In the genomic region with DNA sequence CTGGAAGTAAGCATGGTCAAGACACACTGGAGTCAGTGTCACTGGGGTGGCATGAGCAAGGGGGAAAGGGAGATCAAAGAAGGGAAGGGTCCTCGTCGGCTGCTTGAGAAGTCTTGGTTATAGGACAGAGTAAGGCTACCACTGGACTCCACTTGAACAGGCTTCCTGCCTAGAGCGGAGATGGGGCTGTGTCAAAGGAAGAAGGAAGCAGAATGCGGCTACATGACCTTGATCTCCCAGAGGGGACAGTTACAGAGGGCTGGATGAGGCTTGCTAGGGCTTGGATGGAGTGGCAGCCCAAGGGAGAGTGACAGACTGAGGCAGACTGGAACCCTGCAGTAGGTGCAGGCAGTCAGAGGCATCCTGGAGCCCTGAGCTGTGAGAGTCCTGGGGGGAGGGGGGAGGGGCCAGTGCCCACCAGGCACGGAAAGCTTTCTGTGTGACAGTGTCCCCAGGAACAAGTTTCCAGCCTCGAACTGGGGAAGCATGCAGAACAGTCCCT, we compare ENCODE assay signal across 18 mouse cellular contexts. TPM values are rescaled to one million over a fixed set of nuclear protein-coding genes. Genes with fewer than 3 reads are reported as not detected.
DNase-seq lines count a peak whose midpoint lies in the region; ATAC-seq lines count a peak whose summit lies in the region.
"Had no signal": no experiment of that assay in that cellular context is flagged by ENCODE, and none has a peak within 500 bp of the region (broad histone marks: within the 10 kb centered on the region; RNA-seq: fewer than 3 reads in every experiment).

No protein-coding gene starts in this region.

- no peaks in the 10 kb centered on the region for H3K36me3 ChIP-seq in heart, embryonic 12.5 days
- no peaks in the 10 kb centered on the region for H3K36me3 ChIP-seq in liver, embryonic 16.5 days (ENCODE audit: control insufficient read depth, insufficient read depth)
- H3K36me3 ChIP-seq in liver, embryonic 11.5 days (ENCODE audit: control insufficient read depth, insufficient read depth, low read length): no peaks in the 10 kb centered on the region
- H3K36me3 ChIP-seq: embryonic facial prominence, embryonic 12.5 days; kidney, embryonic 15.5 days; liver, embryonic 15.5 days; stomach, embryonic 15.5 days had no signal

- no peak for ATAC-seq in heart, embryonic 12.5 days (ENCODE audit: insufficient number of reproducible peaks, low FRiP score)
- ATAC-seq in liver, embryonic 16.5 days (ENCODE audit: low read depth): no peak
- ATAC-seq in liver, embryonic 11.5 days (replicated peaks; ENCODE audit: low FRiP score): no peak

- DNase-seq in adrenal gland, adult 2 months: peak; percentile 17
- no peak for DNase-seq in adrenal gland, adult 18-20 months (ENCODE audit: low spot score in 2 of 2)
- DNase-seq in heart, postnatal 4 days: no peak
- no peak for DNase-seq in liver, embryonic 11.5 days (ENCODE audit: low spot score)
- no peak for DNase-seq in thymus, postnatal 0 days (ENCODE audit: low spot score)
- DNase-seq: adrenal gland, adult 8-10 months; cerebellum, adult 18-20 months; cerebellum, postnatal 36 days; gastrocnemius, postnatal 14 days; layer of hippocampus, postnatal 36 days; thymus, adult 2 months had no signal

- H3K4me1 ChIP-seq in heart, embryonic 12.5 days (replicated peaks): peaks cover 66% of the 10 kb centered on the region
- H3K4me1 ChIP-seq in liver, embryonic 16.5 days (ENCODE audit: control insufficient read depth, low read depth, low read length): peaks cover 22% of the 10 kb centered on the region
- peaks cover 32% of the 10 kb centered on the region for H3K4me1 ChIP-seq in liver, embryonic 11.5 days (replicated peaks; ENCODE audit: control insufficient read depth, insufficient read depth, low read length)
- peaks cover 43% of the 10 kb centered on the region for H3K4me1 ChIP-seq in brown adipose tissue, adult 24 weeks (ENCODE audit: control insufficient read depth, insufficient read depth, insufficient read length, low read length)

- H3K27me3 ChIP-seq in heart, embryonic 12.5 days (replicated peaks): no peaks in the 10 kb centered on the region
- no peaks in the 10 kb centered on the region for H3K27me3 ChIP-seq in liver, embryonic 16.5 days (ENCODE audit: control insufficient read depth, insufficient read depth, low read depth, low read length)
- H3K27me3 ChIP-seq in liver, embryonic 11.5 days (replicated peaks; ENCODE audit: control insufficient read depth, insufficient read depth, low read length): no peaks in the 10 kb centered on the region
- H3K27me3 ChIP-seq: embryonic facial prominence, embryonic 12.5 days; kidney, embryonic 15.5 days; liver, embryonic 15.5 days; stomach, embryonic 15.5 days had no signal

- no peak overlapping the region for H3K4me3 ChIP-seq in heart, embryonic 12.5 days
- H3K4me3 ChIP-seq in liver, embryonic 16.5 days (ENCODE audit: low read depth, low read length): no peak overlapping the region
- no peak overlapping the region for H3K4me3 ChIP-seq in liver, embryonic 11.5 days (ENCODE audit: low read depth, low read length)
- no peak overlapping the region for H3K4me3 ChIP-seq in brown adipose tissue, adult 24 weeks (ENCODE audit: insufficient read depth, low read depth, low read length)
- H3K4me3 ChIP-seq: embryonic facial prominence, embryonic 12.5 days; kidney, embryonic 15.5 days; liver, embryonic 15.5 days; stomach, embryonic 15.5 days had no signal

- peak overlapping the region; percentile 35 for H3K9ac ChIP-seq in heart, embryonic 12.5 days
- no peak overlapping the region for H3K9ac ChIP-seq in liver, embryonic 16.5 days (ENCODE audit: low read depth, low read length)
- H3K9ac ChIP-seq in liver, embryonic 11.5 days (ENCODE audit: low read depth, low read length): no peak overlapping the region; the same call in 1 of the 2 replicates
- H3K9ac ChIP-seq: embryonic facial prominence, embryonic 12.5 days; kidney, embryonic 15.5 days; liver, embryonic 15.5 days; stomach, embryonic 15.5 days had no signal

- 55% methylated on average over 6 of the region's 6 CpGs for WGBS in heart, embryonic 12.5 days
- 46% methylated on average over 6 of the region's 6 CpGs for WGBS in liver, embryonic 16.5 days (ENCODE audit: insufficient replicate concordance)
- 53% methylated on average over 6 of the region's 6 CpGs for WGBS in liver, embryonic 11.5 days

- no peak overlapping the region for H3K4me2 ChIP-seq in heart, embryonic 12.5 days
- H3K4me2 ChIP-seq in liver, embryonic 16.5 days (ENCODE audit: low read depth, low read length): no peak overlapping the region
- H3K4me2 ChIP-seq in liver, embryonic 11.5 days: no peak overlapping the region
- H3K4me2 ChIP-seq: embryonic facial prominence, embryonic 12.5 days; kidney, embryonic 15.5 days; liver, embryonic 15.5 days; stomach, embryonic 15.5 days had no signal

- H3K9me3 ChIP-seq in heart, embryonic 12.5 days (replicated peaks): no peaks in the 10 kb centered on the region
- no peaks in the 10 kb centered on the region for H3K9me3 ChIP-seq in liver, embryonic 16.5 days (replicated peaks; ENCODE audit: control insufficient read depth, low read length)
- H3K9me3 ChIP-seq in liver, embryonic 11.5 days (ENCODE audit: control insufficient read depth, low read length): no peaks in the 10 kb centered on the region
- H3K9me3 ChIP-seq: embryonic facial prominence, embryonic 12.5 days; kidney, embryonic 15.5 days; liver, embryonic 15.5 days; stomach, embryonic 15.5 days had no signal

- H3K27ac ChIP-seq in heart, embryonic 12.5 days (ENCODE audit: poor library complexity, severe bottlenecking): peak overlapping the region; percentile 55; the same call in 1 of the 2 replicates
- H3K27ac ChIP-seq in liver, embryonic 16.5 days (ENCODE audit: low read length): 0 out of 2 replicates have a peak overlapping the region, but pooled peaks have one; percentile 14
- H3K27ac ChIP-seq in liver, embryonic 11.5 days (ENCODE audit: low read depth, low read length): no peak overlapping the region
- peak overlapping the region; percentile 35 for H3K27ac ChIP-seq in brown adipose tissue, adult 24 weeks (replicated peaks; ENCODE audit: low read depth, low read length)
- H3K27ac ChIP-seq: embryonic facial prominence, embryonic 12.5 days; kidney, embryonic 15.5 days; liver, embryonic 15.5 days; stomach, embryonic 15.5 days had no signal

RNA-seq across cellular contexts. Expression of a gene that starts 5.8 kb away (rescaled TPM):
- total RNA-seq in adrenal gland, adult 2 months (2021): 100 to 1,000 TPM; 100 to 128 TPM
- polyA plus RNA-seq in adrenal gland, adult 2 months (2012; rRNA removed): 266 and 281 TPM in 2 replicates
- 10 to 100 TPM; 77.1 to 81.3 TPM for total RNA-seq in adrenal gland, adult 18-20 months (2021)
- 159 and 168 TPM in 2 replicates for polyA plus RNA-seq in heart, embryonic 12.5 days (2016; fragmentation: Nextera tagmentation; extraction: Ambion mirVana)
- total RNA-seq in heart, postnatal 4 days (2021): 100 to 1,000 TPM; 149 to 162 TPM
- polyA plus RNA-seq in liver, embryonic 16.5 days (2015; fragmentation: Nextera tagmentation; extraction: Ambion mirVana): 25.9 and 29.3 TPM in 2 replicates
- 39.2 and 40.1 TPM in 2 replicates for polyA plus RNA-seq in liver, embryonic 11.5 days (2014; fragmentation: Nextera tagmentation; extraction: Ambion mirVana)
- polyA plus RNA-seq in brown adipose tissue, adult 24 weeks (2012; ENCODE audit: insufficient read depth, insufficient read length, missing spikeins): 22.4 and 28.7 TPM in 2 replicates
- 25.9 and 28.5 TPM in 2 replicates for polyA plus RNA-seq in thymus, postnatal 0 days (2015; fragmentation: Nextera tagmentation; extraction: Ambion mirVana)

RNA-seq across cellular contexts. Expression of a gene that starts 19.0 kb away (rescaled TPM):
- total RNA-seq in adrenal gland, adult 2 months (2021): 10 to 100 TPM; 40.6 to 59.0 TPM
- polyA plus RNA-seq in adrenal gland, adult 2 months (2012; rRNA removed): 66.6 and 67.7 TPM in 2 replicates
- 10 to 100 TPM; 31.2 to 48.5 TPM for total RNA-seq in adrenal gland, adult 18-20 months (2021)
- polyA plus RNA-seq in heart, embryonic 12.5 days (2016; fragmentation: Nextera tagmentation; extraction: Ambion mirVana): 285 and 294 TPM in 2 replicates
- 100 to 1,000 TPM; 405 to 424 TPM for total RNA-seq in heart, postnatal 4 days (2021)
- 3.4 and 7.9 TPM in 2 replicates for polyA plus RNA-seq in liver, embryonic 16.5 days (2015; fragmentation: Nextera tagmentation; extraction: Ambion mirVana)
- polyA plus RNA-seq in liver, embryonic 11.5 days (2014; fragmentation: Nextera tagmentation; extraction: Ambion mirVana): 6.7 and 8.3 TPM in 2 replicates
- polyA plus RNA-seq in brown adipose tissue, adult 24 weeks (2012; ENCODE audit: insufficient read depth, insufficient read length, missing spikeins): 87.5 and 109 TPM in 2 replicates
- polyA plus RNA-seq in thymus, postnatal 0 days (2015; fragmentation: Nextera tagmentation; extraction: Ambion mirVana): 2.0 and 2.4 TPM in 2 replicates

RNA-seq across cellular contexts. Expression of a gene that starts 41.1 kb away (rescaled TPM):
- total RNA-seq in adrenal gland, adult 2 months (2021): 10 to 100 TPM; 55.2 to 55.6 TPM
- polyA plus RNA-seq in adrenal gland, adult 2 months (2012; rRNA removed): 115 and 122 TPM in 2 replicates
- total RNA-seq in adrenal gland, adult 18-20 months (2021): 10 to 100 TPM; 52.4 to 67.9 TPM
- polyA plus RNA-seq in heart, embryonic 12.5 days (2016; fragmentation: Nextera tagmentation; extraction: Ambion mirVana): 31.6 and 35.3 TPM in 2 replicates
- 10 to 100 TPM; 77.5 to 82.7 TPM for total RNA-seq in heart, postnatal 4 days (2021)
- 12.0 and 12.8 TPM in 2 replicates for polyA plus RNA-seq in liver, embryonic 16.5 days (2015; fragmentation: Nextera tagmentation; extraction: Ambion mirVana)
- 9.6 and 10.6 TPM in 2 replicates for polyA plus RNA-seq in liver, embryonic 11.5 days (2014; fragmentation: Nextera tagmentation; extraction: Ambion mirVana)
- 79.5 and 87.3 TPM in 2 replicates for polyA plus RNA-seq in brown adipose tissue, adult 24 weeks (2012; ENCODE audit: insufficient read depth, insufficient read length, missing spikeins)
- polyA plus RNA-seq in thymus, postnatal 0 days (2015; fragmentation: Nextera tagmentation; extraction: Ambion mirVana): 5.5 and 5.7 TPM in 2 replicates

RNA-seq across cellular contexts. Expression of a gene that starts 53.7 kb away (rescaled TPM):
- total RNA-seq in adrenal gland, adult 2 months (2021): 10 to 100 TPM in 1 of 2 experiments, 1 to 10 TPM in 1; 5.6 to 14.5 TPM
- 15.4 and 18.5 TPM in 2 replicates for polyA plus RNA-seq in adrenal gland, adult 2 months (2012; rRNA removed)
- 10 to 100 TPM in 1 of 2 experiments, 1 to 10 TPM in 1; 6.6 to 11.4 TPM for total RNA-seq in adrenal gland, adult 18-20 months (2021)
- 45.6 and 47.2 TPM in 2 replicates for polyA plus RNA-seq in heart, embryonic 12.5 days (2016; fragmentation: Nextera tagmentation; extraction: Ambion mirVana)
- total RNA-seq in heart, postnatal 4 days (2021): 10 to 100 TPM; 31.6 to 38.6 TPM
- 6.0 and 7.4 TPM in 2 replicates for polyA plus RNA-seq in liver, embryonic 16.5 days (2015; fragmentation: Nextera tagmentation; extraction: Ambion mirVana)
- polyA plus RNA-seq in liver, embryonic 11.5 days (2014; fragmentation: Nextera tagmentation; extraction: Ambion mirVana): 26.0 and 28.8 TPM in 2 replicates
- 2.4 and 3.0 TPM in 2 replicates for polyA plus RNA-seq in brown adipose tissue, adult 24 weeks (2012; ENCODE audit: insufficient read depth, insufficient read length, missing spikeins)
- 24.3 and 25.3 TPM in 2 replicates for polyA plus RNA-seq in thymus, postnatal 0 days (2015; fragmentation: Nextera tagmentation; extraction: Ambion mirVana)
